Mouse (Mus musculus): ENCODE measurements around the gene Rims1. TPM values are rescaled to one million over a fixed set of nuclear protein-coding genes. Genes with fewer than 3 reads are reported as not detected.

Gene Rims1
- polyA plus RNA-seq, 1 experiment, result not detected

GRCm38 (mm10) chr1:22245748-22246147 is 560.0 kb downstream of the Rims1 start:
- no peak overlapping the region for H3ac ChIP-seq (ENCODE audit: control insufficient read depth, insufficient read length, low read depth)
- no peak overlapping the region for H3K4me3 ChIP-seq (ENCODE audit: insufficient read depth, poor library complexity, severe bottlenecking)
- H3K36me3 ChIP-seq (ENCODE audit: control insufficient read depth, insufficient read depth), result no peaks in the 10 kb centered on the region
- no peaks in the 10 kb centered on the region for H3K27me3 ChIP-seq (ENCODE audit: control insufficient read depth, insufficient read depth, insufficient read length)
- no peaks in the 10 kb centered on the region for H3K79me3 ChIP-seq (ENCODE audit: low read depth)
- TF ChIP-seq MAX (IDR thresholded peaks at IDR 0.05) (no peak), CEBPB (IDR thresholded peaks at IDR 0.05; ENCODE audit: low read depth) (no peak), MYOG (IDR thresholded peaks at IDR 0.05; ENCODE audit: control insufficient read depth, extremely low read depth, insufficient read length) (no peak), MYOD1 (IDR thresholded peaks at IDR 0.05; ENCODE audit: control insufficient read depth, insufficient read length, low read depth) (no peak), USF1 (IDR thresholded peaks at IDR 0.05; ENCODE audit: low read depth) (no peak), CTCF (IDR thresholded peaks at IDR 0.05; ENCODE audit: control insufficient read depth, insufficient read depth, insufficient read length) (no peak), FOSL1 (IDR thresholded peaks at IDR 0.05; ENCODE audit: insufficient read depth, low read length, poor library complexity, severe bottlenecking) (no peak)
- H3K79me2 ChIP-seq (ENCODE audit: control insufficient read depth, insufficient read depth), result no peaks in the 10 kb centered on the region

All from C2C12 (cell line).